Mouse (Mus musculus) stomach, embryonic 14.5 days (tissue): ENCODE measurements around the gene Mark2. TPM values are rescaled to one million over a fixed set of nuclear protein-coding genes. Genes with fewer than 3 reads are reported as not detected.

Experiments
- ATAC-seq: fragments of 200-750 bp; cut with Nextera tagmentation; 2 replicates; pipeline ENCODE4 v1.8.0; 2017; ENCODE audit warnings: low read depth, moderate TSS enrichment; ENCODE audit not compliant: insufficient number of reproducible peaks, insufficient read depth, low FRiP score
- H3K27ac ChIP-seq: fragments of 300-500 bp; sonication (generic); 2 replicates; pipeline ENCODE4 v1.5.1; 2014; ENCODE audit warnings: mild to moderate bottlenecking, low read length, moderate library complexity, mixed read lengths
- H3K27me3 ChIP-seq: fragments of 300-500 bp; sonication (generic); 2 replicates; pipeline ENCODE4 v1.6.1; 2014; ENCODE audit warnings: low read length, control low read depth, mixed read lengths; ENCODE audit not compliant: control insufficient read depth, insufficient read depth
- H3K36me3 ChIP-seq: fragments of 300-500 bp; sonication (generic); 2 replicates; pipeline ENCODE4 v1.6.1; 2014; ENCODE audit warnings: mild to moderate bottlenecking, control low read depth, low read length, moderate library complexity, mixed read lengths; ENCODE audit not compliant: control insufficient read depth, insufficient read depth
- H3K4me1 ChIP-seq: fragments of 300-500 bp; sonication (generic); 2 replicates; pipeline ENCODE4 v1.6.1; 2014; ENCODE audit warnings: low read length, control low read depth, mixed read lengths; ENCODE audit not compliant: control insufficient read depth, insufficient read depth
- H3K4me2 ChIP-seq: fragments of 300-500 bp; sonication (generic); replicated peaks from 2 replicates; pipeline ENCODE4 v1.6.1; 2014; ENCODE audit warnings: low read depth, low read length, control low read depth
- H3K4me3 ChIP-seq: fragments of 300-500 bp; sonication (generic); 2 replicates; pipeline ENCODE4 v1.5.1; 2014; ENCODE audit warnings: low read depth, low read length, control low read depth
- H3K9ac ChIP-seq: fragments of 300-500 bp; sonication (generic); replicated peaks from 2 replicates; pipeline ENCODE4 v1.6.1; 2014; ENCODE audit warnings: low read depth, mild to moderate bottlenecking, control low read depth, low read length, moderate library complexity, mixed read lengths
- H3K9me3 ChIP-seq: fragments of 300-500 bp; sonication (generic); 2 replicates; pipeline ENCODE4 v1.6.1; 2016; ENCODE audit warnings: low read depth, low read length, control low read depth; ENCODE audit not compliant: control insufficient read depth
- WGBS: fragments of 180-500 bp; shearing (Covaris S2); extraction: QIAGEN DNeasy Blood & Tissue Kit; methylation state at CpG from one replicate; pipeline ENCODE4 v1.1.7; 2014; 5-methylcytosine and 5-hydroxymethylcytosine counted together
- polyA plus RNA-seq: library from polyadenylated mRNA; unstranded; fragments of >200 nt; fragmentation: Nextera tagmentation; extraction: Ambion mirVana; gene quantifications from 2 replicates; pipeline ENCODE4 v1.2.1, GENCODE M21; 2014

Mark2 gene
- polyA plus RNA-seq, 1 experiment from 2014 or later: 63.4 TPM

DNA sequence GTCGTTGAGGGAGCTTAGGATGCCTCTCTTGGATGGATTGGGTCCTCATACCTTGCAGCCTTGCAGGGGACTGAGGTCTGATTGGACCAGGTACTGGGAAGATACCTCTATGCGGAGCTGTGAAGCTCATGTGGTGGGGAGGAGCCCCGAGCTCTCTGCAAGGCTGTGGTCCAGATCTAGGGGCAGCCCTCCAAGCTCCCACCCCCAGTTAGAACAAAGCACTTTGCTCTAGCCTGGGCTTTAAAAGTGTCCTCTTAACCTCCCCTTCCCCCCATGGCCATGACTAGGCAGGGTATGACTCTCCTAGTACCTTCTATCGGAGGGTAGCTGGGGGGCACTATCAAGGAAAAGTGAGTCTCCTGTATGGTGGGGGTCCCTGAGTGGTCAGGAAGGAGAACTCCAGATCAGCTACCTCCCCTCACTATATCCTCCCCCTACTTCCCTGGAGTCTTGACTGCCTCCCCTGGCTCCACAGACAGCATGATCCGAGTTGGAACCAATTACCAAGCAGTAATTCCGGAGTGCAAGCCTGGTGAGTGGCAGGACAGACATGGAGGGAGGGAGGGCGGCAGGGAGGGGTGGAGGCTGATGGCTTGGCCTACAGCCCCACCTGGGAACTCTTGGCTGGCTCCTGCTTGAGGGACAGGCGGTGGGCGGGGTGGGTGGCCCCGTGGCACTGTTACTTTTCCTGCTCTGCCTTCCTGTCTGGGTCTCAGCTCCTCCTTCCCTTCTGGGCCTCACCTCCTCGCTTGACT is 72.2 kb downstream of the Mark2 start:
- Histone ChIP-seq H3K4me3 (peak overlapping the region; percentile 87), H3K27me3 (no peaks in the 10 kb centered on the region), H3K4me1 (peaks cover 45% of the 10 kb centered on the region), H3K9ac (peak overlapping the region; percentile 87), H3K4me2 (peak overlapping the region; percentile 87), H3K9me3 (no peaks in the 10 kb centered on the region), H3K27ac (peak overlapping the region; percentile 16; the same call in 1 of the 2 replicates), H3K36me3 (peaks cover 20% of the 10 kb centered on the region)
- no peak for ATAC-seq
- WGBS: 10% methylated on average over 11 of the region's 11 CpGs

DNA sequence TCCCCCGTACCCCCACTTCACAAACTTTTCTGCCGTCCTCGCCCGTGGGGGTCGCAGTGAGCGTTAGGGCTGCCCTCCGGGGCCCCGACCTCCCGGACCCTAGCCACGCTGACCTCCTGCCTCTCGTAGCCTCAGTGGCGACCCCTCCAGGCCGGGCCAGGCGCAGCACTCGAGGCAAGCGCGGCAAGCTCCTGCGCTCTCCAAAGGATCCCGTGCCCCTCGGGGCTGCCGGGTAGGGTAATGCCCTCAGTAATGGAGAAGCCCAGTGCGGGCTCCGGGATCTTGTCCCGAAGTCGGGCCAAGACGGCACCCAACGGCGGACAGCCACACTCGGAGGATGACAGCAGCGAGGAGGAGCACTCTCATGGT is 73.0 kb downstream of the Mark2 start:
- Histone ChIP-seq H3K4me3 (peak overlapping the region; percentile 87), H3K9ac (peak overlapping the region; percentile 87), H3K4me1 (peaks cover 48% of the 10 kb centered on the region), H3K9me3 (no peaks in the 10 kb centered on the region), H3K27me3 (no peaks in the 10 kb centered on the region), H3K27ac (peak overlapping the region; percentile 94), H3K4me2 (peak overlapping the region; percentile 87), H3K36me3 (peaks cover 15% of the 10 kb centered on the region)
- under 1% methylated on average over 30 of the region's 30 CpGs for WGBS
- ATAC-seq: peak; percentile 8; the same call in 1 of the 2 replicates

DNA sequence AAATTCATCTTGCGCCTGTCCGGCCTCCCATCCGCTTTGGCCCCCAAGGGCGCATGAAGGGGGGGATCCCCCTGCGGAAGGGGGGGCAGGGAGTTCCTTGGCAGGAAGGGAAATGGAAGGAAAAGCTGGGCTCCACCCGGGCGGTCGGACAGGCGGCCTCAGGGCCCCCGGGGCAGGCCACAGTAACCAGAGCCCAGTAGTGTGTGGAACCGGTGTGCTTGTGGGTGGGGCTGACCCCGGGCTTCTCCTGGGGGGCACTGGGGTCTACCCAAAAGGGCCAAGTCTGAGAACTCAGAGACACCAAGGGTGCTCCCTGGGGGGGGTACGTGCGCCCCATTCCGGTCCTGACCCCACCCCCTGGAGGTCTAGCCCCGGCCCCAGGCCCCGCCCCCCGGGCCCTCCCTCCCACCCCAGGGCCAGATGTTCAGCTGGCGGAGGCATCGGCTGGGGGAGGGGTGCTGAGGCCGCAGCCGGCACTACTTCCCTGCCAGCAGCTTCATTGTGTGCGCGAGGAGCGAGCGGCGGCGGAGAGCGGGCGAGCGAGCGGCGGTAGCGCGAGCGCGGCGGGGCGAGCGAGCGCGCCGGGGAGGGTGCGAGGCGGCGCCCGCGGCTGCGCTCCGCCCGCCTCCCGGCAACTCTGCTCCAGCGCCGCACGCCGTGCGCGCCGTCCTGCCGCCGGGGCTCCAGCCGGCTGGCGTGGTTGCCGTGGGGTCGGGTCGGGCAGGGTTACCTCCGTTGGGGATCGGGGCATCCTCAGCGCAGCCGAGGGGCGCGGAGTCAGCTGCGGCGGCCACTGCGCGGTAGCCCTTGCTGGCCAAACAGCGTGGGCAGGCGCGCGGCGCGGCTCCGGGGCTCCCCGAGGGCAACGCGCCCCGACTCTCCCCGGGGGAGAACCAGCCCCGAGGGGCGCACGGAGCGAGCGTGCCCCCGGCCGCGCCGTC is 73.6 kb downstream of the Mark2 start:
- H3K4me1 ChIP-seq: peaks cover 48% of the 10 kb centered on the region
- H3K9ac ChIP-seq: peak overlapping the region; percentile 87
- H3K4me2 ChIP-seq: peak overlapping the region; percentile 87
- peak overlapping the region; percentile 87 for H3K4me3 ChIP-seq
- peak overlapping the region; percentile 94 for H3K27ac ChIP-seq
- peaks cover 13% of the 10 kb centered on the region for H3K36me3 ChIP-seq
- ATAC-seq: peak; percentile 55
- 1% methylated on average over 76 of the region's 97 CpGs for WGBS
- H3K27me3 ChIP-seq: no peaks in the 10 kb centered on the region
- H3K9me3 ChIP-seq: no peaks in the 10 kb centered on the region

DNA sequence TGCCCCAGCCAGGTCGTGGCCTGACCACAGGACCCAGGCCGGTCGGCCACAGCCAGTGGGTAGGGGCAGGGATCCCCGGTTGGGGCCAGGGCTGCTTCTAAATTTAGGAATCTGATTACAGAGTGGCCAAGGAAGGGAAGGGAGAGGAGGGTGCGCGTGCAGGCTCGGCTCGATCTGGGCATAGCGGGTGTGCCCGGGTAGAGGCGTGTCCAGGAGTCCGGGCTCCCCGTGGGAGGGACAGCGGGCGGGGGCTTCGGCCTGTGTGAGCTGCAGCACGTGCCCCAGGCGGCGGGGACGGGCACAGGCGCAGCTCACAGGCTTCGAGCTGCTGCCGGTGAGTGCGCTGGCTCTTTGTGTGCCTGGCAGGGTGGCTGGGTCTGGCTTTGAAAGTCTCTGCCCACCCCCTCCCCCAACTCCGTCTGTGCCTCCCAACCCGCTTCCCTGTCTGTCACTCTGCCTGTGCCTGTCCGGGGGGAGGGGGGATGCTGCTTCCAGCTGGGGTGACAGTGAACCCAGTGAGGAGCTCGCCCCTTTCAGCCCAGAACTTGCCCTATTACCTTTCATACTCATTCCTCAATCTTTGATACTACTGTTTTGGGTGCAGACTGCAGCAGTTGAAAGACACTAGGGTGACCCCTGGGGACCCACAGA is 74.4 kb downstream of the Mark2 start, which contains the start of gene Rcor2:
Gene Rcor2, plus strand, starts transcription at position 235 of the 651 bp plus-strand sequence.
- H3K9ac ChIP-seq: peak within 1 kb of the TSS; percentile 87
- no peaks in the 10 kb centered on the region; the same call in 1 of the 2 replicates for H3K9me3 ChIP-seq
- no peaks in the 10 kb centered on the region for H3K27me3 ChIP-seq
- H3K36me3 ChIP-seq: peaks cover 9% of the 10 kb centered on the region
- peak within 1 kb of the TSS; percentile 87 for H3K4me3 ChIP-seq
- H3K27ac ChIP-seq: peak within 1 kb of the TSS; percentile 94
- 5% methylated on average over 28 of the region's 28 CpGs for WGBS
- peak; percentile 66 for ATAC-seq
- H3K4me1 ChIP-seq: peaks cover 48% of the 10 kb centered on the region
- peak within 1 kb of the TSS; percentile 87 for H3K4me2 ChIP-seq

DNA sequence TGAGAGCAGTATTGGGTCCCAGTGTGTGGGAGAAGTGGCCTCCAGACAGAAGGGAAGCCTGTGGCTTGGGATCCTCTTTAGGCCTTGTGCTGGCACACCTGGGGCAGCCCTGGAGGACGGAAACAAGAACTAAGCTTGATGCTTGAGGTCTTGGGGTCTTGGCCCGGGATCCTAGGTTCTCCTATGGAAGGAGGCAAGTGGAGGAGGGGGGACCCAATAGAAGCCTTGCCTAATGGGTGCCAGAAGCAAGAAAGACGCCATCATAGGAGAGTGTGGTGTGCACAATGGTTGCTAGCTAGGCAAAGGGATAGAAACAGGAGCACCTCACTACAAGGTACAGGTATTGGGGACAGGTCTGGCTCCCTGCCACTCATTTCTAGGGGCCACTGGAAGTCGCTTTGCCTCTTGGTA is 75.2 kb downstream of the Mark2 start:
- peaks cover 4% of the 10 kb centered on the region for H3K36me3 ChIP-seq
- no peak for ATAC-seq
- WGBS: 49% methylated on average over 4 of the region's 4 CpGs
- no peaks in the 10 kb centered on the region for H3K27me3 ChIP-seq
- H3K4me1 ChIP-seq: peaks cover 48% of the 10 kb centered on the region
- no peaks in the 10 kb centered on the region; the same call in 1 of the 2 replicates for H3K9me3 ChIP-seq
- H3K4me3 ChIP-seq: no peak overlapping the region
- H3K27ac ChIP-seq: peak overlapping the region; percentile 94
- H3K9ac ChIP-seq: peak overlapping the region; percentile 10; the same call in 1 of the 2 replicates
- H3K4me2 ChIP-seq: peak overlapping the region; percentile 16; the same call in 1 of the 2 replicates

DNA sequence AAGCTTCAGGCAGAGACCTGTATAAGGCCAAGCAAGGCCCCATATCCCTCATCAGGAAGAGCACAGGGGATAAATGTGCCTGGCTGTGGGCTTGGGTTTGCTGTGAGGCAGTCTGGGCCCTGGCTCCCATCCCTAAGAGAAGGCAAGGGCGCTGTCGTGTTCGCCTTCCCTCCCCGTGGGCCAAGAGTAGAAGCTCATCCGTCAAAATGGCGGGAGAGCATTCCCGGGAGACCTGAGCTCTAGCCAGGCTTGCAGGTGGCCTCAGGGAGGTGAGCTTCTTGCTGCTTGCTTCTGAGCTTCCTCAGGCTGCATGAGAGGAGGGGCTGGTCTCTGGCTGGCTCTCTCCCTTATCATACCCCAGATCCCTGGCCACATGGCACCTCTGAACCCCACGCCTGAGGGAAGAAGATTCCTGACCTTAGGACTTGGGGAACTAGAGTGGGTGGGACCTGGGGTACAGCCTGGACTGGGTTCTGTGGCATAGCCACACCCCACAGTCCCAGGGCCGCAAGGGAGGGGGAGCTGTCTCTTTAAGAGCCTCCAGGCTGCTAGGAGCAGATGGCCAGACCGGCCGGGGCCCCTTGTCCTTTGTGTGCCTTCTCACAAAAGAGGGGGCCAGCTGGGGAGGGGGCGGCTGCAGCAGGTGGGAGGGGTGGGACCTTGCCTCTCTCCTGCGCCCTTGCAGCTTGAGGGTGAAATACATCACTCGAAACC is 76.0 kb downstream of the Mark2 start:
- ATAC-seq: peak; percentile 12; the same call in 1 of the 2 replicates
- H3K36me3 ChIP-seq: peaks cover 3% of the 10 kb centered on the region; the same call in 1 of the 2 replicates
- H3K4me3 ChIP-seq: no peak overlapping the region
- 16% methylated on average over 14 of the region's 14 CpGs for WGBS
- no peaks in the 10 kb centered on the region for H3K27me3 ChIP-seq
- 0 out of 2 replicates have a peak overlapping the region, but pooled peaks have one; percentile 10 for H3K9ac ChIP-seq
- H3K27ac ChIP-seq: peak overlapping the region; percentile 94
- H3K4me1 ChIP-seq: peaks cover 48% of the 10 kb centered on the region
- no peaks in the 10 kb centered on the region; the same call in 1 of the 2 replicates for H3K9me3 ChIP-seq
- peak overlapping the region; percentile 16 for H3K4me2 ChIP-seq

DNA sequence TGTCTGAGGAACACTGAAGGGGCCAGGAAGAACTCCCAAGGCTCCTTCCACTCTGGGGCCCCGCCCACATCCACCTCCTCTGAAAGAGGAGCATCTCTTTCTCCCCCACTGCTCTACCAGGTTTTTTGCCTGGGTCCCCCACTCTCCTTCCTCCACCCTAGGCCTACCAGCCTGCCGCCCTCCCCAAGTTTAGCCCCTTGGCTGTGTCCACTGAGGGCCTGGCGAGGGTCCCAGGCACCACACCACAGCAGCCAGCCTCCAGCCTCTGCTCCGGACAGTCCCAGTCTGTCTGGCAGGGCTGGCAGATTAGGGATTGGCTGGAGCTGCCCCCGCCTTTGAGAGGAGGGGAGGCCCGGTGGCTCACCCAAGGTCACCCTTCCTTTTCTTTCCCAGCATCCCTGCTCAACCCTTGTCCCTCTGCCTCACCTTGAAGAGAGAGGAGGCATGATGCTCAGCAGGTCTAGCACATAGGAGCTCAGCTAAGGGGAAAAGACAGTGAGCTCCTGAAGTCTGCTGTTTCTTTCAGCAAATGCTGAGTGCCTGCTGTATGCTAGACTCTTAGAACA is 76.8 kb downstream of the Mark2 start:
- no peaks in the 10 kb centered on the region for H3K27me3 ChIP-seq
- H3K36me3 ChIP-seq: no peaks in the 10 kb centered on the region
- H3K4me2 ChIP-seq: no peak overlapping the region
- H3K4me1 ChIP-seq: peaks cover 45% of the 10 kb centered on the region
- no peaks in the 10 kb centered on the region; the same call in 1 of the 2 replicates for H3K9me3 ChIP-seq
- ATAC-seq: no peak
- no peak overlapping the region for H3K4me3 ChIP-seq
- WGBS: 27% methylated on average over 6 of the region's 6 CpGs
- no peak overlapping the region for H3K9ac ChIP-seq
- H3K27ac ChIP-seq: peak overlapping the region; percentile 94; the same call in 1 of the 2 replicates
